Mouse (Mus musculus): Measurements from ENCODE around the gene Lrrc8a.

DNA sequence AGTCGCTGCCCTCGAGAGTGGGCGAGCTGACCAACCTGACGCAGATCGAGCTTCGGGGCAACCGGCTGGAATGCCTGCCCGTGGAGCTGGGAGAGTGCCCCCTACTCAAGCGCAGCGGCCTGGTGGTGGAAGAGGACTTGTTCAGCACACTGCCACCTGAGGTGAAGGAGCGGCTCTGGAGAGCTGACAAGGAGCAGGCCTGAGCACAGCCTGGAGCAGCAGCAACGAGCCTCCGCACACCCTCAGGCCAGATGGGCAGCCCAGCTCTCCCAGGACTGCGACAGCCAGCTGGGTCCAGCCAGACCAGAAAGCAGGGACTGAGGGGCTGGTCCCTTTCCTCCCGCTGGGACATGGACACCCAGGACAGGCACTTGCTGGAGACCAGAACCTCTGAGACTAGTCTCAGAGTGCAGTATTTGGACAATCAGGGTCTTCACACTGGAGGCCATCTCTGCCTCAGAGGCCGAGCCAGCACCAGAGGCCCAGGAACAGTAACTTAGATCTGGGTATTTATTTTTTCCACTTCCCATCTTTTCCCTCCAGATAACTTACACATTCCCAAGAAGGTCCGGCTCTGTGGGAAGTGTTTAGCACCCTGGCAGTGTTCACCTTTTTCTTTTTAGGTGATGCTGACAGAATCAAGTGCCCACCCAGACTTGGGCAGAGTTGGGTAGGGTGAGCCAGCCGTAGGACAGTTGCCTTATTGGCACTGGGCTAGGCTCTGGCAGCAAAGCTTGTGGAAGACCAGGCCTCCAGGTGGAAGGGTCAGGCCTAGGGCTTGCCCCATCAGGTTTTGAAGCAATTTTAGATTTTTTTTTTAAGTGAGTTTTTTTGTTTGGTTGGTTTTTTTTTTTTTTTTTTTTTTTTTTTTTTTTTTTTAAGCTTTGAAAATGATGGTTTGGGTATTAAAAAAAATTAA, 24.7 kb downstream of the Lrrc8a start:
- TF ChIP-seq CTCF (IDR thresholded peaks at IDR 0.05; ENCODE audit: insufficient read depth, low read length) (no peak), POLR2A (IDR thresholded peaks at IDR 0.05; ENCODE audit: borderline replicate concordance, extremely low read depth, low read depth, low read length) (no peak)

Data from lung, adult 2 months (tissue).